Mouse (Mus musculus) layer of hippocampus, postnatal 10 days (tissue): ENCODE measurements around the gene Lmx1b. TPM values are rescaled to one million over a fixed set of nuclear protein-coding genes. Genes with fewer than 3 reads are reported as not detected.

Experiments
- DNase-seq, 2 experiments: peaks; one replicate each; pipeline ENCODE4 v3.0.0; 2021; ENCODE audit warnings: low spot score in 2 of 2
- total RNA-seq, 2 experiments: library from RNA; stranded (reverse); gene quantifications; 2 replicates each; pipeline ENCODE4 v1.2.3; 2021

Gene Lmx1b
- total RNA-seq, 2 experiments from 2014 or later, result 0.27 TPM; not detected in 1

DNA sequence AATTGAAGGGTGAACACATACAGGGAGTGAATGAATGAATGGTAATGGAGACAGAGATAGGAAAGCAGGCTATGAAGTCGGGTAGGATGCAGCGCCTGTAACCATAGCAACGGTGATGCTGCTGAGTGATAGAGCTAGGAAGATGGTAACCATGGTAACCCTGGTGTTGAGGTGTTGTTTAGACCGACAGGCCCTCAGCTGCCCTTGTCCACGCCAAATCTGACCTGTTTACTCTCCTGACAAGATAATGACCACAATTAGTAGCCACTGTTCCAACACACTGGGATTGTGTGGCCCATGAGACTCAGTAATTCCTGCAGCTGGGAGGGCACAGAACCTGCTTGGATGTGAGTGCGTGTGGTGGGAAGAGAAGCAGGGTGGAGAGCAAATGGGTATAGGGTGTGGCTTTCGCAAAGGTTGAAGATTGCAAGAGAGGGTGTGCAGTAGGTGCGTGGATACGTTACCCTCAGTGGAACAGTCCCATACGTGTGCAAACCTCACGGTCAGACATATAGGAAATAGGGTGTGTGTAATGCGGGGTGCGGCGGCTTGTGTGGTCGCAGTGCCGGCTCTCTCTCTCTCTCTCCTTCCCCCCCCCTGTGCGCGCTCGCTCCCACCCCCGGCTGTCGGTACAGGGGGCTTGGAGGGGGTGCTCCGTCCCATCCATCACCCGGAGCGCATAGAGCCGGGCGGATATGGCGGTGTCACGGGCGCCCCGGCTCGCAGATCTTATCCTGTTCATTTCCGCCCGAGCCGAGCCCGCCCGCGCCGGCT, 96.7 kb downstream of the Lmx1b start:
- peak; percentile 56 to 69 for DNase-seq

DNA sequence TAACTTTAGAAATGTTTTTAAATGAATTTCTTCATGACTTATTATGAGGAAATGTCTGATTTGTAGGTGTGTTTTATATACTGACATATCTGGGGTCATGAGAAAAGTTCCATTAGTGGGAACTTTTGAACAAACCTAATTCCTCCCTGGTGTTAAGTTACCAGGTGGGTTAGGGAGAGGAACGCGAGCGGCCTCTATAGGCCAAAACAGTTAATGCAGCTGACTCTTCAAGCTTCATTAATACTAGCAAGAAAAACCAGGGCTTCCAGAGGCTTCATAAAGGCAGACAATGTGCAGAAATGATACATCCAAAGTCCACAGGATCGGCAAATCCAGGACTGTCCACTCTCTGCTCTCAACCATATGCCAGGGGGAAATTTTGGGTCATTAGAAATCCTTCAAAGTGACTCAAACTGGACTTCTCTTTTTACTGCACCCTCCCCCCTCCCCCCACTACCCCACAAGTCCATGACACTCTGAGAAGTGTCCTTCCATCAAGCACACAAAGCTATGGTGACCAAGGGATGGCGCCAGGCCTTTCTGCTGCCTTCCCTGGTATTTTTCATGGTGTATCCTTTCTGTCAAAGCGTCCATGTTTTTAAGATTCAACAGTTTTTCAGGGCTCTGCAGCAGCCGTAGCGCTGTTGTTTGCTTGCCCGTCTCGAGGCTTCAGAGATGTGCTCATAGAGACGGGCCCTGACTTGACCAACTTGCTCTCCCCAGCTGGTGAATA, 97.4 kb downstream of the Lmx1b start:
- DNase-seq, result peak; percentile 80 to 85

DNA sequence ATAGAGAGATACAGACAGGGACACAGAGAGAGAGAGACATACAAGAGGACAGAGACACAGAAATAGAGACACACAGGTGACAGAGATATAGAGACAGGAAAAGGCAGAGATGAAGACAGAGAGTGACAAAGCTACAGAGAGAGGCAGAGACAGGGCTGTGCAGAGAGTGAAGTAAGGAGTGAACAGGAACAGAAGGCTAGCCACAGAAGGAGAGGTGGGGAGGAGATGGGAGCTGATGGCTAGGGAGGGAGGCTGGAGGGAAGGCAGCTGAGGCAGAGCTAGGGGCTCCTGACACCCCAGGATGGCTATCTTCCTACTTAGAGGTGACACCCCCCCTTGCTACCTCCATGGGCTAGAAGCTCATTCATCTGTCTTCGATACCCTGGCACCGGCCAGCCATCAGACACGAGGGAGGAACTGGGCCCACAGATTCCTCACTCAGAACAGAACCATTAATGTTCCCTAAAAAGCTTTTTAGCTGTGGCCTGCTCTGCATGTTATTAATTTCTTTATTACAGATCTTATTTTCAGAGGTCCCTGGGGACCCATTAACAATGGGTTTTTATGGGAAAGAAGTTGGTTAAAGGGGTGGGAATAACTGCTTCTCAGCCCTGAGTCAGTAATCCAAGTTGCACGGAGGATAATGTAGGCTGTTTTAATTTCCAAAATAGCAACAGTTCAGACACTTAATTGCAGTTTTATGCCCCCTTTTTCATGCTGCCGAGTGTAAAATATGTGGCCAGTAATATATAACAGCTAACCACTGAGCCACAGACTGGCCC, 114.8 kb downstream of the Lmx1b start:
- DNase-seq, result no peak

DNA sequence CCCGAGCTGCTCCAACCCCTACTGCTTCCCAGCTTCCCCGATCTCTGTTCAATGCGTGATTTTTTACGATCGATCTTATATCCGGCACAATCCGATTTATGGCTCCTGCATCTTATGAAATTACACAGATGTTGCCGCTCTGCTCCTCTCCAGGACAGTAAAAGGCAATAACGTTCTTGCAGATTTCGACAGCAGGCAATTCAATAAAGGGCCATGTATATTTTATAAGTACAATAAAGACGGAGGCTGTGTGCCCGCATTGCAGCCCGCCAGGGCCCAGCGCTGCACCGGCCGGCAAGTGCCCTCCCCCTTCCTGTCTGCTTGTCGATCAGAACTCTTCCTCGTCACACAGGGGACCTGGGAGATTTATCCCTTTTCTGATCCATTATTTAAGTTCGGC, 124.5 kb downstream of the Lmx1b start:
- DNase-seq, result no peak

DNA sequence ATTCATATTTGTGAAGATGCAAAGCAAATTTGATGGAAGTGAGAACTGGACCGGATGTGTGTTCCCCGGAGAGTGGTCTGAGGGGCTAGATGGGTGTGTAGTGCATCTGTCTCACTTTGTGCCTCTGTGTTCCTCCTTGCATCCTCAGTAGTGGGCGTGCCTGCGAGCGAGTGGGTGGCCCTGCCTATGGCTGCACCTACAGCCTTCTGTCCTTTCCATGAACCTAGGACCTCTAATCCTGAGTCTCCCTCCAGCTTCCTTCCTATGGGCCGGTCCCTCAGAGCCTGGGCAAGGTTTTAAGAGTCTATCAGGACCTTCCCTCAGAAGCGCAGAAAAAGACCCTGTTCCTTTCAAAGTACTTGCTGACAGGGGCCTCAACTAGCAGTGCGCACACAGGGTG, 124.9 kb downstream of the Lmx1b start:
- DNase-seq, result no peak

Other genes with a start within 250 kb of the Lmx1b start
- gene Zbtb34, start 209.2 kb downstream of the Lmx1b start, total RNA-seq, result 10 to 100 TPM; 17.4 to 18.7 TPM
- gene Zbtb43, start 172.0 kb downstream of the Lmx1b start, total RNA-seq, result 10 to 100 TPM; 24.7 to 25.0 TPM
- 100 to 1,000 TPM; 114 to 115 TPM for gene Mvb12b, start 247.4 kb upstream of the Lmx1b start, total RNA-seq